Comparison of ENCODE assay signal across 19 mouse cellular contexts in the genomic region with DNA sequence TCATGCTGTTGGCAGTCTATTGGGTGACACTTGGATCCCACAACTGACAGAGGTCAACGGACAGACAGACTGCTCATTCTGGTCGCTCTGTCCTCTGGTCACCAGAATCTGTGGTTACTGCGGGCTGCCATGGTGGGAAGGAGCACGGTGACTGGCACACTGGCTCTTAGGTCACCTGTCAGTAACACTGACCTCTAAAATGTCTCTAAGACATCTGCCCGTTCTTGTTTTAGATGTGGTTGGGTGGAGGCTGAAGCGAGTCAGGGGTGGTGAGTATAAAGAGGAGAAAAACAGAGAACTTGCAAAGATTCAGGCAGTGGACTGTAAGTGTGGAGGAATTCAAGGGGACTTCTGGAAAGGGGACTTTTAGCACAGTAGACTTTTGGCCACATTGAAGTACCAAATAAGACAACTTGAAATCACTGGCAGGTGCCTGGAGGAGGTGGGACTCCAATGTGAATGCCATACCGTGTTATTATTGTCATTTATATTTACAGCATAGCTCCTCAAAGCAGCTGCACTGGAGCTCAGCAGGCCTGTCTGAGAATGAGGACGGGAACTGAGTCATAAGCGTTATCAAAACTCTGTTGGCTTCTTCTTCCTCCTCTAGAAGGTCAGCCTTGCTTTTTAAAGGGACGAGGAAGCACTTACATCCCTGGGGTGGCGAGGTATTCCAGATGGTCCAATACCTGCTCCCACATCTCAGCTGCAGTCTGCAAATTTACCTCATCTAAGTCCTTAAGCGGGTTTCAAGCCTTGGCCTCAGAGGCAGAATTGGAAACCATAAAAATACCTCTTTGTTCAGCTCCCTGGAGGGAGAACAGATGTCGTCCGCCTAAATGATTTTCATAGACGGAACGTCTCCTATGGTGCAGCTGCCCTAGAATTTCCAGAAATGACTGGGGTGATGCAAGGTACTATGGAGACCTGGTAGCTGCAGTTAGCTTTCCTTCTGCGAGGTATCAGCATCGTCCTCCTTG.
DNase-seq lines count a peak whose midpoint lies in the region; ATAC-seq and TF ChIP-seq lines count a peak whose summit lies in the region.
"Had no signal": no experiment of that assay in that cellular context is flagged by ENCODE, and none has a peak within 500 bp of the region (broad histone marks: within the 10 kb centered on the region; RNA-seq: fewer than 3 reads in every experiment).

No protein-coding gene starts in this region.

- intact Hi-C loops in left cerebral cortex, postnatal 4 days (cut with DNase I): no loop called here
- intact Hi-C loops in left cerebral cortex, postnatal 14 days (cut with DNase I): no loop called here

- no peaks in the 10 kb centered on the region for H3K4me1 ChIP-seq in forebrain, postnatal 0 days (ENCODE audit: insufficient read depth)
- H3K4me1 ChIP-seq: hindbrain, embryonic 15.5 days; liver, embryonic 13.5 days had no signal

- H3K9me3 ChIP-seq in forebrain, postnatal 0 days (ENCODE audit: low read length): no peaks in the 10 kb centered on the region
- H3K9me3 ChIP-seq: hindbrain, embryonic 15.5 days; liver, embryonic 13.5 days; neural tube, embryonic 12.5 days had no signal

- no peak overlapping the region for H3K9ac ChIP-seq in forebrain, postnatal 0 days
- H3K9ac ChIP-seq: hindbrain, embryonic 15.5 days; liver, embryonic 13.5 days; neural tube, embryonic 12.5 days had no signal

- no peak overlapping the region for H3K4me3 ChIP-seq in forebrain, postnatal 0 days (ENCODE audit: low read depth, low read length)
- H3K4me3 ChIP-seq: hindbrain, embryonic 15.5 days; layer of hippocampus, adult 2 months; liver, embryonic 13.5 days; neural tube, embryonic 12.5 days had no signal

- no peak for ATAC-seq in forebrain, postnatal 0 days
- ATAC-seq: forebrain, embryonic 16.5 days had no signal

- H3K27ac ChIP-seq in forebrain, postnatal 0 days (ENCODE audit: low read depth, low read length): no peak overlapping the region
- H3K27ac ChIP-seq: hindbrain, embryonic 15.5 days; layer of hippocampus, adult 2 months; liver, embryonic 13.5 days; neural tube, embryonic 12.5 days had no signal

- peak; percentile 22 for DNase-seq in left cerebral cortex, adult 11 months (ENCODE audit: low spot score)
- no peak for DNase-seq in left cerebral cortex, postnatal 4 days
- peak; percentile 35 for DNase-seq in cerebellum, adult 9-10 months
- peak; percentile 27 to 37 for DNase-seq in left cerebral cortex, postnatal 14 days (ENCODE audit: low spot score in 2 of 2)
- DNase-seq in telencephalon, adult 2 months (ENCODE audit: low read depth, low spot score): peak; percentile 87
- no peak for DNase-seq in ovary, postnatal 10 days (ENCODE audit: low spot score)
- no peak for DNase-seq in forebrain, postnatal 0 days
- DNase-seq: adrenal gland, postnatal 25 days; heart, adult 18-20 months; heart, postnatal 10 days; kidney, adult 8-10 months; liver, embryonic 13.5 days; lung, postnatal 14 days; midbrain, embryonic 14.5 days; thymus, postnatal 25 days had no signal

- 85% methylated on average over 18 of the region's 18 CpGs for WGBS in forebrain, postnatal 0 days

- H3K4me2 ChIP-seq in forebrain, postnatal 0 days (ENCODE audit: low read depth): no peak overlapping the region
- H3K4me2 ChIP-seq: hindbrain, embryonic 15.5 days; liver, embryonic 13.5 days; neural tube, embryonic 12.5 days had no signal

- no peaks in the 10 kb centered on the region for H3K27me3 ChIP-seq in forebrain, postnatal 0 days (ENCODE audit: insufficient read depth, low read length)
- H3K27me3 ChIP-seq: hindbrain, embryonic 15.5 days; liver, embryonic 13.5 days; neural tube, embryonic 12.5 days had no signal

- no peak for TF ChIP-seq CTCF in forebrain, postnatal 0 days (IDR thresholded peaks at IDR 0.05; ENCODE audit: low read depth)

- H3K36me3 ChIP-seq in forebrain, postnatal 0 days (ENCODE audit: insufficient read depth): no peaks in the 10 kb centered on the region
- H3K36me3 ChIP-seq: hindbrain, embryonic 15.5 days; liver, embryonic 13.5 days; neural tube, embryonic 12.5 days had no signal

Comparison
In these comparisons a context has a peak if more than half of its experiments do, and no peak if none do; other contexts are left out.
1. DNase-seq: peak in left cerebral cortex, adult 11 months (single experiment), cerebellum, adult 9-10 months (single experiment), left cerebral cortex, postnatal 14 days (2 of 2) and telencephalon, adult 2 months (single experiment); none in left cerebral cortex, postnatal 4 days (single experiment), ovary, postnatal 10 days (single experiment) and forebrain, postnatal 0 days (single experiment).